Mouse (Mus musculus): ENCODE data around the gene Tmem156. TPM values are rescaled to one million over a fixed set of nuclear protein-coding genes. Genes with fewer than 3 reads are reported as not detected.

Gene Tmem156
- total RNA-seq, 2 experiments from 2014 or later = not detected

DNA sequence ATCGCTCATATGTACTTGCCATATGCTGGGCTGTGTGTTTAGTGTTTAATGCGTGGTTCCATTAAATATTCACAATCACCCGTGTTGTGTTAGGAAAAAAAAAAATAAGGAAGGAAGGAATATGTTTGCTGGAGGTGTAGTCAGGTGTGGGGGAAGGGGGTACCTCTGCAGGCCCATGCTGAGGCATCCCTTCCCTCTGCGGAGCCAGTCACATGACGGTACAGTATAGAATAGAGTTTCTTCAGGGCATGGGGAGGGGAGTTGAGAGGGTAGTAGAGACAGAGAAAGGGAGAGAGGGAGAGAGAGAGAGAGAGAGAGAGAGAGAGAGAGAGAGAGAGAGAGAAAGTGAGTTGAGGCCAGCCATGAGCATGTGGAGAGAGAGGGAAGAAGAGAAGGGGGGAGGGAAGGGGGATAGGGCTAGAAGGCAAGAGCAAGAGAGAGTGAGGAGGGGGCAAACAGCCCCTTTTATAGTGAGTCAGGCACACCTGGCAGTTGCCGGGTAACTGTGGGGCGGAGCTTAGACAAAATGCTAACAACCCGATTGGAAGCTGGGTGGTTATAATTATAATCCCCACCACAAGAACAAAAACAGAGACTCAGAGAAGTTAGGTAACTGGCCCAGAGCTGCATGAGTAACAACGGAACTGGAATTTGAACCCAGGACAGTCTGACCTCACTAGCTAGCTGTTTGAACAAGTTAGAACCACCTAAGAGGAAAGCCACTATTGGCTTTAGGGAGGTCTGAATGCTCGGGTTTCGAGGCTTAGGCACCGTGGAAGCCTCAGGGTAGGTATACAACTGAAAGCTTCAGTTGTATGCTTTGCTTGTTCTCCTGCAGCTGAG lies 45.3 kb downstream of the Tmem156 start:
- DNase-seq = no peak

DNA sequence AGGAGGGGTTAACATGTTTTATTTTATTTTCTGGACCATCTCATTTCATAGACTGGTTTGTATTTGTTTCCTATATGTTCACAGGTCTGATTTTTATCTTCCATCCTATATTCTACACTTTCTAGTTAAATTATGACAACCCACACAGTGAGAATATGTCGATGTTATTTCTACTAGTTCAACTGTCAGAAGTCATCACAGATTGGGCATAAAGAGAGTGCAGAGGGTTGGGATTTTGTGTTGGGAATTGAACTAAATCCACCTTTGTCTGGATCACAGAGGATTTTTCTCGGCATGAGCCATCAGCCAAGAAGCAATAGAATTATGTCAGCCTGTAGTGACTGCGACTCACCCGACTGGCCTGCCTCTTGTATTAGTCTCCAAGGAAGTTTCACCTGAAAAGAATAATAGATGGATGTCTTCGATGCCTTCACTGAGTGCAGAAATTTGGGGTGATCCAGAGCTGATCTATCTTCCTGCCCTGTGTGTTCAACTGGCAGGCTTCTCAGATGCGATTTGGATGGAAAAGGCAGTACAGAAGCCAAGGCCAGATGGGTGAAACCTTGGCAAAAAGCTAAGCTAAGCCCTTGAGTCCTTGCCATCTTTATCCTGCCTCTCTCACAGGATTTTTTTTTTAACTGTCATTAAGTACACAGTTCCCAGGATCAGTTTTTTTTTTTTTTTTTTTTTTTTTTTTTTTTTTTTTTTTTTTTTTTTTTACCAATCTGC lies 46.1 kb downstream of the Tmem156 start:
- no peak for DNase-seq

DNA sequence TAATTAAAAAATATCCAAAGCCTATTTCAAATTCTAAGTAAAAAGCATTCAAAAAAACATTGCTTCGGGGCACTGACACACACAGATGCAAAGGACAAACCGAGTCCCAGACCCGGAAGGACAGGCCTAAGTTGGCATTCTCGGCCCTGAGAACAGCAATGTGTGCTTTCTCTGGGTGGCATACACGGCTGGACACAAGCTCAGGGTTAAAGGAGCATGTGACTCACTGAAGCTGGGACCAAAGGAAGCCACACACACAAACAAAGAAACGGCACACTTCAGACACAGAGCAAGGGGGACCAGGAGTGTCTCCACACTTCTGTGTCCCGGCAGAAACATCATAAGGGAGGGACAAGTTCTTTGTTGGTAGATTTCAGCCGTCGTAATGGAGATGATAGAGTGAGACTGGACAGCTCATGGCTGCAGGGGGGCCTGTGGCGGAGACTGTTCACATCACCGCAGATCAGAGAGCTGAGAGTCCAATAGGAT lies 48.5 kb downstream of the Tmem156 start:
- no peak for DNase-seq

DNA sequence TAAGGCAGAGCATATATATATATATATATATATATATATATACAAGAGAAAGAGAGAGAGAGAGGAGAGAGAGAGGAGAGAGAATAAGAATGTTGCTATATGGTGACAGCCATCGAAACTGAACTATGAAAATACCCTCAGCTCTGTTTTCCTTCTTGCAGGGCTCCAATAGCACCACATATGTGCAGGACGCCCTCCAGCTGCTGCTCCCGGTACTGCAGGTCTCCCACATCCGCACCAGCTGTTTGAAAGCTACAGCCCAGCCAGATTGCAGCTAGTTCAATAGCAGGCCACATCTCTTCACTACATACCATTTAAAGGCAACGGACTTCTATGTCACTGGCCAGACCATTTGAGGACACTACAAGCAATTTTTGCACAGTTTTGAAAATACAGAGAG lies 51.5 kb downstream of the Tmem156 start:
- no peak for DNase-seq

- DNase-seq = peak; percentile 45
Measured at GRCm38 (mm10) chr5:65038811-65039571, 52.9 kb downstream of the Tmem156 start.

- no peak for DNase-seq
Measured at GRCm38 (mm10) chr5:65038305-65038704, 53.6 kb downstream of the Tmem156 start.

GRCm38 (mm10) chr5:65036597-65036996 lies 55.3 kb downstream of the Tmem156 start:
- no peak for DNase-seq

GRCm38 (mm10) chr5:65028019-65028418 lies 63.9 kb downstream of the Tmem156 start:
- no peak for DNase-seq

- no peak for DNase-seq
Measured at GRCm38 (mm10) chr5:65026776-65027175, 65.2 kb downstream of the Tmem156 start.

GRCm38 (mm10) chr5:65025916-65026315 lies 66.0 kb downstream of the Tmem156 start:
- no peak for DNase-seq

DNA sequence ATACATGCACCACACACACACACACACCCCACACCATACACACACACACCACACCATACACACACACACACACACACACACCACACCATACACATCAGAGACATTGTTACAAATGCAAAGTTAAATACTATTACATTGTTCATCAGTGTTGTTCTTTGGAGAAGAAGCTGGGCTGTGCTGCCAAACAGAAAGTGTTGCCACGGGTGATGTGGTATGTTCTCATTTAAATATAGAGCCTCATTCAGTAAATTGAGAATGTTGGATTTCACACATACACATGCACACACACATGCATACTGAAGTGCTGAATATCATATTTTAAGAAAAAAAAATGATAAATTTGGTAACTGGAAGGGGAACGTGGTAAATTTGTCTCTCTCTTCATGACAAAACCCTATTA lies 67.3 kb downstream of the Tmem156 start:
- DNase-seq = no peak

DNA sequence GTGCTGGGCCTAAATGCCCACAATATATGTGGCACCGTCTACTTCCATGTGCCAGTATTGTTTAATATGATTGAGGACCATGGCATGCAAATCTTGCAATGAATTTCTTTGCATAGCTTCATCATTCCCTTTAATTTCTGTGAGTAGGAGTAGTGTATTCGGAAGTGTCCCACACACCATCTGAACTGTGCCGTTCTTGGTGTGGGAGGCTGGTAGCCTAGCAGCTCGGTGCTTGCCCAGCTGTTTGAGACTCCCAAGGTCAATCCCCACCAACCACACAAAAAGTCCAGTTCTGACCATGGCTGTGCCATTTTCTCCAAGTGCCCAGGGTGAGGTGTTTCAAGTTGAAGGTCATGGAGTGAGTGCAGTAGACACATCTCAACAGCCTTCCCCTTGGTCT lies 69.9 kb downstream of the Tmem156 start:
- no peak for DNase-seq

DNA sequence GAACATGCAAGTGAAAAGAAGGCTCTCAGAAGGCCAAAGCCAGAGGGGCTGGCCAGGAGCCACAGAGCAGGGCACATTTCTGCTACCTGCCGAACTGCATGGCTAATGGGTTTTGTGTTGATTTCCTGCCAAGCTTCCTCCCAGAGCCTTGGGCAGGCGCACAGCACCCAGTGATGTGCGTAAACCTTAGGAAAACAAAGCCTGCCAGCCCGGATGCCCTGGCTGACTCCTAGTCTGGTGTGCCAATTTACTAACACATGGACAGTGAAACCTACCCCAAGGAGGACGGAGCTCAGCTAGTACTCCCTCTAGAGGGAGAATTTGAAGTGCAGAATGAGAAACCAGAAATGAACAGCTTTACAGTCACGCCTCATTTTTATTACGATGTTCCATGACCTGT lies 72.1 kb downstream of the Tmem156 start:
- DNase-seq = peak; percentile 49

GRCm38 (mm10) chr5:65019109-65019508 lies 72.8 kb downstream of the Tmem156 start:
- DNase-seq = no peak

DNA sequence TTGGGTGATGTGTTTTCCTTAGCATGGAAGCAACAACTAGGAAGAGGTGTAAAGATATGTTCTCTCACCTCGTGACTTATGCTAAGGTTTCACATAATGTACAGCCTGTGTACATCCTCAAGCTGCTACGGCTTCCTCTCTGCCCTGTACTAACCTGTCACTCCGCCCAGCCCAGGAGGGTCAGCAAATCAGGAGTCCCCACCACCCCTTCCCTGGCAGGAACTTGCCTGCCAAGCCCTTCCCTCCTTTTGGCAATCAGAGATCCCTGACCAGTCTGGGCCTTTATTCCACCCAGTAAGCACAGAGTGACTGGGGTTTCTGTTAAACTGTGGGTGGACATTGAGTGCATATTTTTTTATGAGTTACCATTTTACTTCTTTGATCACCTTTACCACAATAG lies 76.4 kb downstream of the Tmem156 start:
- no peak for DNase-seq

GRCm38 (mm10) chr5:65011901-65012573 lies 79.9 kb downstream of the Tmem156 start:
- no peak for DNase-seq

DNA sequence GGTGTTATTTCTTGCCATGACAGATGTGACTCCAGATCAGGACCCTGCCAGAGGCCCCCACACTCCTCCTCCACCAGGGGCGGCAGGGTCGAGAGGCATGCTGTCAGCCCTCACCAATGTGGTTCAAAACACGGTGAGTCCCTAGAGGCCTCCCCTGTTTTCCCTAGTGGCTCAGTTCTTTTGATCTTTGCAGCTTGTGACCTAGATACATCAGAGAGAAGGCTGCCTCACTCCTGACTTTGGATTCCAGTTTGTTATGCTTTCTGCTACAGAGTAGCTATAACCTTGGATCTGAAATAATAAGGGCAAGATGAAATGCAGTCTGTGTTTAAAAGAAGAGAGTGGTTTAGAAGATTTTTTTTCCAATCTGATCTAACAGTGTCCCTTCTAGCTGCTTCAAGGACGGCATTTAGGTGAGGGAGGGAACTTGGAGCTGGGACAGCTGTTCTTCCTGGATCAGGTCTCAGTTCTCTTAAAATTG lies 85.9 kb downstream of the Tmem156 start:
- no peak for DNase-seq

DNA sequence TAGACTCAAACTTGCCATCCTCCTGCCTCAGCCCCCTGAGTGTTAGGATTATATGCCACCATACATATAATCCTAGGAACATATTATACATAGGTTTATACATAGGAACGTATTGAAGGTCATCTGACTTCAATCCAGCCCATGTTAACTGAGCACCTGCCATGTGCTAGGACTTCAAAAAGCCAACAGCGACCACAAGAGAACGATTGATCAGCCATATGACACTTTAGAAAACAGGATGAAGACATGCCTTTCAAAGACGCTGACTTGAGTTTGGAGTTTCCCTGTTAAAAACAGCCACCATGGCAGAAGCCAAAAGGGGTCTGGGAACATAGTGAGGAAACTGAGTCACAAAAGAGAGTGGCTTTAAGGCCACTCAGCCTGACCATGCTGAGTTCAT lies 86.7 kb downstream of the Tmem156 start:
- DNase-seq = no peak
